Mouse (Mus musculus): ENCODE measurements at regions not wholly inside any gene's neighbourhood (a gene's known extent, or its start where the extent isn't known, plus 50 kb on each side); places are given as distances from the start of the nearest gene placed in this dataset.

DNA sequence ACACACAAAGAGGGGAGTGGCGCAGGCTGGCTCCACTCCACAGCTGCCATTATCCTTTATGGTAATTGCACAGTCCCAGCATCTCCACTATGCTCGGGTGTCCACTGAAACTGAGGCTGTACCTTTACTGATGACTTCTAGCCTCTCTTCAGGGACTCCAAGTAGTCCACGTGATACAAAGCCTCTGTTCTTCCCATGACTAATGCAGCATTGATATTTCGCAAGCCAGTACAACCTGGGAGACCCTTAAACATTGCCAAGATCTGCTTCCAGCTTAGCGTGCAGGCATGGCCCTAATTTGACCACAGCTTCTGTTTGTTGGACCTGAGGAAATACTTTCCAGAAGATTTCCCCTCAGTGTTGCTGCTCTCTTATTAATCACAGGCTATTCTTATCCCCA lies 215.8 kb downstream of the Galc start:
- DNase-seq (ENCODE audit: low read depth), result no peak

DNA sequence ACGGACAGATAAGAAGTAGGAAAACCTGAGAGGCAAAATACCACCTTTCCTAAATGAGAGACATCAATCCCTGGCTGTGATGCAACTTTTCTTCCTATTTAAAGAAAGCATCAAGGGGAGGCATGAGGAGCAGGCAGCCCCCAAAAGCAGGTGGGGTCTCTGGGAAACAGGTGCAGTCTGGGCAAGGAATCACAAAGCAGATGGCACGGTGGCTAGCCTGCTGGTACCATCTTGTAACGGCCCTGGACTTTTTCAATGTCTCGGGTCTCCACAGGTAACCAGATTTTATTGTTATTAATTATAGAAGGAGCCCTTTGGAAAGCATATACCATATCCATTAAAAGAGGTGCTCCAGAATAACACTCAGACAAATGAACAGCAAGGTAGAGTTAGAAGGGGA lies 219.6 kb downstream of the Galc start:
- no peak for DNase-seq (ENCODE audit: low read depth)

DNA sequence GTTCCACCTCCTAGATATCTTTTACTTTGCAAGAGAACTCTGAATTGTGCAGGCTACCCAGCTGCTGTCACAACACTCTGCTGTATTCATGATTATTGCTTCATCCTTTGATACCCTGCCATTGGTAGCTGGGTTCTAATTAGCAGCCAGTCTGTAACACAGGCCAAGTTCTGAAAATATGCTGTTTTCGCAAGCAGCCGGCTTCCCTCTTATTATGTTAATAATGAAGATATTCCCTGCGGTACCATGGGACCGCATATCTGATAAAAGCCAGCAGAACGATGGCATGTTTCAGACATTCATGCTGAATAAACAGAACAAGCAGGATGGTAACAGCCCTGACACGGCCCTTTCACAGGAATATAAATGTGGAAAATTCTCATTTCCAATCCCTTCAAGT lies 235.6 kb downstream of the Galc start:
- DNase-seq (ENCODE audit: low read depth), result no peak

DNA sequence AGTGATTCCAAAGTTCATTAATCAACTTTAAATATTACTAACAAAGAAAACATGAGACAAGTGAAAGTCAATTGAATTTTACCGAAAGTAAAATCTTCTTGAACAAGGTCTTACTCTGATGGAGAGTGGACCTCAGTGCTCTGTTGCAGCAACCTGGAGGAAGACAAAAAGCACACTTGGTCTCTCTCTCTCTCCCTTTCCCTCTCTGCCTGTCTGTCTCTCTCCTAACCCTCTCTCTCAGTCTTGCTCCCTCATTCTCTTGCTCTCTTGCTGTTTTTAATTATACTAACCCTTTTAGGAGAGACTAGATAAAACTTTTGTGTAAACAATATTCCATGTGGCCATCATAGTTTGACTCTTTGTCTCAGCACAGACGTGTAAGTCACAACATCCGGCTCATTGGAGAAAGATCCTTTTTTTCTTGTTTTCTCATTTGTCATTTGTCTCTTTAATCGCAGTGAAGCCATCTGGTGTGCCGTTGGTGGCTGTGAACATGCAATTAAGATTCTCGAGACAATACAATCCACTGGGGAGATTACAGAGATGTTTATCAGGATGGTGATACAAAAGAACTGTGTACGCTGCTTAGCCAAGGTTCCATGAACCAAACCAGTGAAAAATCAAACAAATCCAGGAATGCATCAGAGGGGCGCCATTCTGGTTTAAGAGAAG lies 244.5 kb downstream of the Galc start:
- DNase-seq (ENCODE audit: low read depth), result no peak

GRCm38 (mm10) chr12:98009175-98009574 lies 250.1 kb downstream of the Galc start:
- DNase-seq (ENCODE audit: low read depth), result no peak

- DNase-seq (ENCODE audit: low read depth), result no peak
These were observed 253.4 kb downstream of the Galc start for GRCm38 (mm10) chr12:98005671-98006469.

- no peak for DNase-seq (ENCODE audit: low read depth)
These were observed 257.0 kb downstream of the Galc start for GRCm38 (mm10) chr12:98002217-98002616.

DNA sequence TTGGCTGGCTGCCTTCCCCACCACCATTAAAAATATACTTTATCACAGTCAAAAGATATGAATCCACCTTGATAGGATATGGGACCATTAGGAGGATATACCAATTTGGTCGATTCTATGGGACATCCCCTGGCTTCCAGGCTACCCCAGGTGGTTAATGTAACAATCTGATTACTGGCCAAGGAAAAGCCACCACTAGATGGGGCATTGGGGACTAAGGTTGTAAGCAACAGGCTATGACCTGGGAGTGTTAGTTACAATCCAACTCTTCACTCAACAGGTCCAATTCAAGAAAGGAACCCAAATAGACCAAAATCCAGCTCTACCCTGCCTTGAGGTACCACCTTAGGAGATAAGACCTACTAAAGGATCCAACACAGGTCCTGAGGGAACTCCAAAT lies 264.4 kb downstream of the Galc start:
- DNase-seq (ENCODE audit: low read depth), result no peak

- DNase-seq (ENCODE audit: low read depth), result no peak
These were observed 265.3 kb downstream of the Galc start for GRCm38 (mm10) chr12:97993937-97994336.

GRCm38 (mm10) chr12:97983390-97983789 lies 275.9 kb downstream of the Galc start:
- no peak for DNase-seq (ENCODE audit: low read depth)

DNA sequence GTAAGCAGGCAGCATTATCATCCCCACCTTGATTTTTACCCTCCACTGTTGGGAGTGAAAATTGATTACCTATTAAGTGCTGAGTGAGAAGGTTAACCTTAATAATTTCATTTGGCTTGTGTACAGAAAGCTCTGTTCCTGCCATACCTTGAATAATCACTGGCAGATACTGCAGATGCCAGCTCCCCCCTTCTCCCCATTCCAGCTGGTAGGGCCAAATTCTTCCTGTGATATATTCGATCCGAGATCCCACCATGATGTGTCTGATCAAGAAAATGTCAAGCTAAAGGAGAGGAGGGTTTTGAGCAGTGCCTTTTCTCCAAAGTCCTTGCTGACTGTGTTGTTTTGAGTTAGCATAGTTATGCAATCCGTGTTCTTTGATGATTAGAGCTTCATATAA lies 280.6 kb downstream of the Galc start:
- no peak for DNase-seq (ENCODE audit: low read depth)

- no peak for DNase-seq (ENCODE audit: low read depth)
These were observed 281.0 kb downstream of the Galc start for GRCm38 (mm10) chr12:97978178-97978651.

- no peak for DNase-seq (ENCODE audit: low read depth)
These were observed 281.6 kb downstream of the Galc start for GRCm38 (mm10) chr12:97977633-97978032.

- no peak for DNase-seq (ENCODE audit: low read depth)
These were observed 285.2 kb downstream of the Galc start for GRCm38 (mm10) chr12:97973909-97974510.

- no peak for DNase-seq (ENCODE audit: low read depth)
These were observed 302.1 kb downstream of the Galc start for GRCm38 (mm10) chr12:97957201-97957600.

GRCm38 (mm10) chr12:97953336-97953735 lies 305.9 kb downstream of the Galc start:
- no peak for DNase-seq (ENCODE audit: low read depth)

- no peak for DNase-seq (ENCODE audit: low read depth)
These were observed 307.1 kb downstream of the Galc start for GRCm38 (mm10) chr12:97952204-97952603.

- no peak for DNase-seq (ENCODE audit: low read depth)
These were observed 309.2 kb downstream of the Galc start for GRCm38 (mm10) chr12:97950072-97950471.

DNA sequence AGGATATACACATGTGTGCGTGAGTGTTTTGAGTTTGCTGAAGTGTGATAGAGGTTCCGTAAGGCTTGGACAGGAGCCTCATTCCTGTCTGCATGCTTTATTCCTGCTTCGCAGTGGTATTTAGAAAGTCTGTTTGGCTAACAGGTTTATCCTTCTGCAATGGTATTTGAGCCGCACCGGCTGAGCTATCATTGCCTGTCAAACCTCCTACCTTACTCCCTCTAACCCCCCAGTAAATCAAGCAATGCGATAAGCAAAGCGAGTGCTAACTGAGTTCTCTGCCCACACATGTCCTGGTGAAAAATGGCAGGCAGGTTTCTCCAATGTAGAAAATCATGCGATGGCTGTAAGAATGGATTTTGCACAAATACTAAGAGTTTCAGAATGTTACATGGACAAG lies 311.8 kb downstream of the Galc start:
- no peak for DNase-seq (ENCODE audit: low read depth)

DNA sequence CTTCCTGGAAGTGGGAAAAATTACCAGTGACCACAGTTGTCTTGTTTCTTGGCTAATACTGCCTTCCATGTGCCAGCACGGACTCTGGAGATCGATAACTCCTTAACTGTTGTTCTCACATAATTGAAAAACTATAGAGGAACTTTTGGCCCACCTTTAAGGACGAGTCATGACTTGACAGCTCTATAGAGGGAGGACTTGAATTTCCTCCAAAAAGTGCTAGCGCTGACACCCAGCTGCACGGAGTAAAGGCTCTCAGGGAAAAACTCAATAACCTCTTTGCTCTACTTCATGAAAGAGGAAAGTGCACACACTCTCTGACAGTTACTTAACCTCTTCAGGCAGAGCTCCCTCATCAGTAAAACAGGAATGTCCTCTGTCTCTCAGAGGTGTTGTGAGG lies 320.9 kb downstream of the Galc start:
- no peak for DNase-seq (ENCODE audit: low read depth)

DNA sequence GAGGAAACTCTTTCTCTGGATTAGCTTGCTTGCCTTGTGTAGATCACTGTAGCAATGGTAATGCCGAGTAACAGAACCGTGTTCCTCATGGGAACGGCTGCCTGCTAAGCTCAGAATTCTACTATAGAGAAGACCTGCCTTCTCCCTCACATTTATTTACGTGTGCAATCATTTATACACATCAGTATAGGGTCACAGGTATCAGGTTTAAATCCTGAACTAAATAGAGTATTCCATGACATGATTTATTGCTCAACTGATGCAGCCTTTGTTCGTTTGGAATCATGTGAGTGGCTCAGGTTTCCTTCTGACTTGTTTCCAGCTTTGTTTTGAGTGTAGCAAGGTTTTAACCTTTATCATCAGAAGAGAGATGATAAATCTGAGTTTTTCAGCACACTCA lies 329.4 kb downstream of the Galc start:
- no peak for DNase-seq (ENCODE audit: low read depth)

- DNase-seq (ENCODE audit: low read depth), result no peak
These were observed 332.2 kb downstream of the Galc start for GRCm38 (mm10) chr12:97927036-97927435.
